Mouse (Mus musculus) liver, postnatal 0 days (tissue): Measurements from ENCODE around the gene Hbq1b.

Source experiments
- CTCF ChIP-seq: sonication (generic); IDR thresholded peaks from 2 replicates; pipeline ENCODE4 v1.5.1; 2016; ENCODE audit warnings: antibody characterized with exemption, low read depth
- EP300 ChIP-seq: IDR thresholded peaks from 2 replicates; pipeline ENCODE4 v1.6.1; 2016; ENCODE audit warnings: antibody characterized with exemption, low read depth, mild to moderate bottlenecking

DNA sequence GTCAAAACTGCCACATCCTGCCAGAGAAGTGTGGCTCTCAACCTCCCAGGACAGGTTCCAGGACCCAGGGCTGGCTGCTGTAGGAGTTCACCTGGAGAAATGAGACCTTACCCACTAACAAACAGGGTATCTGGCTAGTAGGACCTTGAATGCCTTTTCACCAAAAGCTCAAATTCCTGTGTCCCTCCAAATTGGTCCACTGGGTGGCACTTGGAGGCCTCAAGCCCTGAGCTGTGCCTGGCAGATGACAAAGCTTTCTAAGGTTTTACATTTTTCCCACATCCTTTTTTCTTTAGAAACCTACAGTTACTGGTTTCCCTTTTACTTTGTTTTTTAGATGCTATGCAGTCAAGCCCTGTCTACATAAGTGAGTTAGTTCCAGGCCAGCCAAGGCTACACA, 39.7 kb upstream of the Hbq1b start:
- TF ChIP-seq CTCF (peak; percentile 72), EP300 (peak; percentile 70; the same call in 1 of the 2 replicates)
